Mouse (Mus musculus) limb, embryonic 10.5 days (tissue): ENCODE results near the gene Ophn1. TPM values are rescaled to one million over a fixed set of nuclear protein-coding genes. Genes with fewer than 3 reads are reported as not detected.

Source experiments
- DNase-seq: peaks from one replicate; pipeline ENCODE4 v3.0.0-alpha.2; 2017; ENCODE audit warnings: low spot score
- H3K27ac ChIP-seq: fragments of 300-500 bp; sonication (generic); 2 replicates; pipeline ENCODE4 v1.5.1; 2016; ENCODE audit warnings: mild to moderate bottlenecking
- H3K27me3 ChIP-seq: fragments of 300-500 bp; sonication (generic); 2 replicates; pipeline ENCODE4 v1.6.1; 2016; ENCODE audit warnings: low read depth, mild to moderate bottlenecking; ENCODE audit not compliant: poor library complexity, severe bottlenecking
- H3K36me3 ChIP-seq: fragments of 300-500 bp; sonication (generic); 2 replicates; pipeline ENCODE4 v1.6.1; 2016; ENCODE audit warnings: mild to moderate bottlenecking, moderate library complexity
- H3K4me1 ChIP-seq: fragments of 300-500 bp; sonication (generic); 2 replicates; pipeline ENCODE4 v1.6.1; 2016
- H3K4me3 ChIP-seq: fragments of 300-500 bp; sonication (generic); 2 replicates; pipeline ENCODE4 v1.5.1; 2016; ENCODE audit warnings: mild to moderate bottlenecking, moderate library complexity
- H3K9me3 ChIP-seq: fragments of 300-500 bp; sonication (generic); replicated peaks from 2 replicates; pipeline ENCODE4 v1.6.1; 2016; ENCODE audit warnings: mild to moderate bottlenecking
- WGBS: fragments of 180-500 bp; shearing (Covaris S2); methylation state at CpG from one replicate; pipeline ENCODE4 v1.1.7; 2016; 5-methylcytosine and 5-hydroxymethylcytosine counted together
- polyA plus RNA-seq: library from polyadenylated mRNA; unstranded; fragments of >200 nt; fragmentation: Nextera tagmentation; extraction: Ambion mirVana; gene quantifications from 2 replicates; pipeline ENCODE4 v1.2.1, GENCODE M21; 2016

The Ophn1 gene
- polyA plus RNA-seq, 1 experiment from 2014 or later = 10.0 TPM

DNA sequence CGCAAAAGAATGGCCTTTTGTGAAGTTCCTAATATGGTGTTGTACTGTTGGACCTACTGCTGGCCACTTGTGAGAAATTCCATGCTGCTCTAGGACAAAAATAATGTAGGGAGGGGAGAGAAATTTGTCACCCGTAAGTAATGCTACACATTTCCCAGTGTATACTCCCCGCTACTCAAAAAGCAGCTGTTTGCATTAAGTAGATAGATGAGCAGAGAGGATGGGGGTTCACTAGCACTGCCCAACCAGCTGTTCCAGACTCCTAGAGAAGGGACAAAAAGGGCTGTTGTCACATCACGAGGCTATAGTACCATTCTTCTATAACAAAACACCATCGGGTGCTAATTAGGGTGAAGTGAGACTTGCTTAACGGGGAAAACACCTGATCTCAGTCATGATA lies 15.7 kb downstream of the Ophn1 start:
- WGBS = 77% methylated on average over 6 of the region's 6 CpGs
- H3K27me3 ChIP-seq = peaks cover 77% of the 10 kb centered on the region
- H3K27ac ChIP-seq = no peak overlapping the region
- no peak overlapping the region for H3K4me3 ChIP-seq
- no peak for DNase-seq
- H3K4me1 ChIP-seq = no peaks in the 10 kb centered on the region
- no peaks in the 10 kb centered on the region for H3K36me3 ChIP-seq
- H3K9me3 ChIP-seq = no peaks in the 10 kb centered on the region

DNA sequence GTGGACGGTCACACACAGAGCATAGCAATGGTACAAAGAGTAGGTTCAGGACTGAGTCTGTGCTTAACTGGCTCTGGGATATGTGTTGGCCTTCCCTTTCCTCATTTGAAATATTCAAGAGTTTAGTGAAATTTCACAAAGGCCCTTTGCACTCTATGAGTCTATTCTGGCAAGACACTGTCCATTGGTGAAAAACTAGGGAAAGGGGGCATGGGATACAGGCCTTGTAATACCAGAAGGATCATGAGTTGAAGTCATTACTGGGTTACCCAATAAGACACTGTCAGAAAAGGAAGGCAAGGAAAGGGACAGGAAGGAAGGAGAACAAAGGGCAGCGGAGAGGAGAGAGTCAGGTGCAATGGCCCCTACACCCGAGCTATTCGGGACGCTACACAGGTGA lies 16.7 kb downstream of the Ophn1 start:
- DNase-seq = no peak
- Histone ChIP-seq H3K4me3 (no peak overlapping the region), H3K4me1 (no peaks in the 10 kb centered on the region), H3K9me3 (no peaks in the 10 kb centered on the region), H3K36me3 (no peaks in the 10 kb centered on the region), H3K27ac (no peak overlapping the region), H3K27me3 (peaks cover 78% of the 10 kb centered on the region)
- 91% methylated on average over 5 of the region's 5 CpGs for WGBS

DNA sequence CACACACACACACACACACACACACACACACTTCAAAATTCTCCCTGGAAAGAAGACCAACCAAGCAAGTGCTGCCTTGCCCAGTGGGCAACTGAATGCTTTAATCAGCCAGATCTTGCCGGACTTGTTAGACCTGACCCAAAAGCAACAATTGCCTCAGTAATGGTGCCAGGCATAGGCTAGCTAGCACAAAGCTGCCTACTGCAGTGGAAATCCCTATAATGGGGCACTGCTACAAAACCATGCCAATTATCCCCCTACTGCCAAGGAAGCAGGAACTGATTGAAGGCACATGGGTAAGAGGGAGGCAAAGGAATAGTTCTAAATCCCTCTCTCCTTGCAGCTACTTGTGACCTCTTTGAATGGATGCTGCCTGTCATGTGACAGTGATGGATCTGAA lies 18.8 kb downstream of the Ophn1 start:
- no peaks in the 10 kb centered on the region for H3K36me3 ChIP-seq
- DNase-seq = no peak
- 68% methylated on average over 1 of the region's 1 CpGs for WGBS
- H3K27me3 ChIP-seq = peaks cover 96% of the 10 kb centered on the region
- no peak overlapping the region for H3K27ac ChIP-seq
- H3K4me3 ChIP-seq = no peak overlapping the region
- no peaks in the 10 kb centered on the region for H3K9me3 ChIP-seq
- H3K4me1 ChIP-seq = no peaks in the 10 kb centered on the region

DNA sequence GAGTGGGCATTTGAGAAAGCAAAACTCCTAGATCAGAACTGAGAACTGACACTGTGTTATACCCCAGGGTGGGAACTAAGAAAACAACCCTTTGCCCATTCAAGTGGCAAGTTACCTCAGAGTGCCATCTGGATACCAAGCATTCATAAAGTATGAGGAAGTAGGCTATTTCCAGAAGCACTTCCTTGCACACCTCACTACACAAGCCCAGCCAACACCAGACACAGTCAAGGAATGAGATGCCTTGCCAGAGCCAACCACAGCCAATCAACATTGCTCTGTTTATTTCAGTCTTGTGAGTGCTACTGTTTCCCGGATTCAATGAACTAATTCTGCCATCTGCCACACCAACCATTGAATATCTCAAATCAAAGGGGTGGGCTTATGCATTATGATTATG lies 20.3 kb downstream of the Ophn1 start:
- Histone ChIP-seq H3K9me3 (no peaks in the 10 kb centered on the region), H3K27ac (no peak overlapping the region), H3K4me3 (no peak overlapping the region), H3K27me3 (peaks cover 95% of the 10 kb centered on the region), H3K36me3 (no peaks in the 10 kb centered on the region), H3K4me1 (no peaks in the 10 kb centered on the region)
- DNase-seq = no peak
- 90% methylated on average over 1 of the region's 1 CpGs for WGBS

DNA sequence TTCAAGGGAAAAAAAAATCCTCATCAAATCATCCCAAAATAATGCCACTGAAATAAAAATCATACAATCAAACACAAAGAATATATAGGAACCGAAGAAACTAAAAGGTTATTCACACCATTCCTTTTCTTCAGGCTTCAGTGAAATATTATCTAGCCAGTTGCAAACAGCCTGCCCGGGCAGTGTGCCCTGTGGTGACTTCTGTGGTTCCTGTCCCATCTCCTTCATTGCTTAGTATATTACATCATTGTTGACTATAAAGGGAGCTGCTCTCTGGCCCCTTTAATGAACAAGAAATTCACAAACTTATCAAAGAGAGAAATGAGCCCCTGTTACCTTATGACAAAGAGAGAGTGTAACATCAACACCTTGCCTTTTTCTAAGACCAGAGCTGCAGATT lies 21.1 kb downstream of the Ophn1 start:
- WGBS = 85% methylated on average over 2 of the region's 2 CpGs
- Histone ChIP-seq H3K27ac (no peak overlapping the region), H3K4me3 (no peak overlapping the region), H3K9me3 (no peaks in the 10 kb centered on the region), H3K36me3 (no peaks in the 10 kb centered on the region), H3K4me1 (no peaks in the 10 kb centered on the region), H3K27me3 (peaks cover 94% of the 10 kb centered on the region)
- DNase-seq = no peak

DNA sequence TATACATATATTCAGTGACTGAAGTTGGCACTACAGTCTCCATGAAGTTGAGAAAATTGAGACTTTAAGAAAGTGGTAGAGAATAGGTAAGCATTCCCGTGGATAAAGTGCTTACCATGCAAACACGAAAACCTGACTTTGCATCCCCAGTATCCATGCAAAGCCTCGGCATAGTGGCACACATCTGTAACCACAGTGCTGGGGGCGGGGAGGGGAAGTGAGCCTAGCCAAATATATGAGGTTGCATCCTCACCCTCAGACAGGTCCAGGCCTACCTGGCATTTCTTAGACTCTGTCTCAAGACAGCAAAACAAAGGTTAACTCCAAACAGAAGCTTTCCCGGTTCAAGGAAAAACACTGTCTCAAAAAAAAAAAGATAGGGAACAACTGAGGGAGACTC lies 21.7 kb downstream of the Ophn1 start:
- H3K4me1 ChIP-seq = no peaks in the 10 kb centered on the region
- H3K36me3 ChIP-seq = no peaks in the 10 kb centered on the region
- 83% methylated on average over 5 of the region's 5 CpGs for whole genome bisulfite sequencing
- peaks cover 89% of the 10 kb centered on the region for H3K27me3 ChIP-seq
- no peak overlapping the region for H3K27ac ChIP-seq
- no peaks in the 10 kb centered on the region for H3K9me3 ChIP-seq
- no peak for DNase-seq
- H3K4me3 ChIP-seq = no peak overlapping the region

DNA sequence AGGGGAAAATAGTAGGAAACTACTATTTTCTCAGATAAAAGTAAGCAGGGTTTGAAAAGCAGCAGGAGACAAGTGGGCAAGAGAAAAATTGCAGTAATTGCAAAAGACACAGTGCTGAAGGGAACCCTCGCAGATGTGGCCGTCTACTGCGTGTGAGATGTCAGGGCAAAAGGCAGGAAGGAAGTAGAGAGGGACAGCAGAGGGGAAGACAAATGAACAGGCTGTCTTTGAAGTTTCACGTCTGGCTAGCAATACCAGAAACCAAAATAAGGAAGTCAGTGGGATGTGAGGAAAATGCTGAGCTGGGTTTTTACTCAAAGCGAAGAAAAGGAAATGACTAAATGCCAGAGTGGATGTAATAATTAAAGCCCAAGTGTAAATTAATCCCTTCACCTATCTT lies 30.7 kb downstream of the Ophn1 start:
- Histone ChIP-seq H3K4me1 (no peaks in the 10 kb centered on the region), H3K4me3 (no peak overlapping the region), H3K27ac (no peak overlapping the region), H3K36me3 (no peaks in the 10 kb centered on the region), H3K27me3 (peaks cover 85% of the 10 kb centered on the region), H3K9me3 (no peaks in the 10 kb centered on the region)
- WGBS = 39% methylated on average over 5 of the region's 5 CpGs
- DNase-seq = no peak

DNA sequence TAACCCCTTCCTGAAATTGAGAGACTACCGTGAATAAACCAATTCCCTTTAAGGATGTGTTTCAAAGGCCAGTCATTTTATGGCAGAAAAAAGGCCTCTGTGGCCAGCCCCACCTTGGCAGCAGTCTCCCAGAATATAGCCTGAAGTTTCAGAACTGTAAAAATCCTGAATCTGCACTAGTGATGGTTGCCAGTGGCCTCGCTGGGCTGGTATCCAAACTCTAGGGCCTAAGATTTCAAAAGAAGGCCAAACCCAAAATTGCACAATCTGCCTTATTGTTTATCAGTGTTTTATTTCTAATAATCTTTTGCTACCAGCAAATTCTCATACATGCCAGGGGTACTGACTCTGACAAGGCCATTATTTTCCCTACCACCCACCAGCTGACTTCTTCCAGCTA lies 34.8 kb downstream of the Ophn1 start:
- Histone ChIP-seq H3K36me3 (no peaks in the 10 kb centered on the region), H3K4me1 (no peaks in the 10 kb centered on the region), H3K9me3 (no peaks in the 10 kb centered on the region), H3K27me3 (peaks cover 86% of the 10 kb centered on the region), H3K27ac (no peak overlapping the region), H3K4me3 (no peak overlapping the region)
- no peak for DNase-seq
- WGBS = 90% methylated on average over 2 of the region's 2 CpGs

DNA sequence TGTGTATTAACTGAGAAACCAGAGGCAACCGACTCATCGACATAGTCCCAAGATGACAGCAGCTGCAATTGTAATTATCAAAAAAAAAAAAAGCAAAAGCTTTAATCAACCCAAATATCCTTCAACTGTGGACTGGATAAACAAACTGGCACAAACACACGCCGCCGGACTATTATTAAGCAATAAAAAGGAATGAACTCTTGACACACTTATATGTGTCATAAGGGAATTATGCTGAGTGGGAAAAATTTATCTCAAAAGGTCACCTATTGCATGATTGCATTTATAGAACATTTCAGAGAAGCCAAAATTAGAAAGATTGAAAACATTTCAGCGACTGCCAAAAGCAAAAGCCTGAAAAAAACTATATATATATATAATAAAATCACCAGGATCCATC lies 40.0 kb downstream of the Ophn1 start:
- Histone ChIP-seq H3K4me3 (no peak overlapping the region), H3K27me3 (peaks cover 82% of the 10 kb centered on the region), H3K27ac (no peak overlapping the region), H3K9me3 (no peaks in the 10 kb centered on the region), H3K4me1 (no peaks in the 10 kb centered on the region), H3K36me3 (no peaks in the 10 kb centered on the region)
- no peak for DNase-seq
- 90% methylated on average over 6 of the region's 6 CpGs for WGBS

DNA sequence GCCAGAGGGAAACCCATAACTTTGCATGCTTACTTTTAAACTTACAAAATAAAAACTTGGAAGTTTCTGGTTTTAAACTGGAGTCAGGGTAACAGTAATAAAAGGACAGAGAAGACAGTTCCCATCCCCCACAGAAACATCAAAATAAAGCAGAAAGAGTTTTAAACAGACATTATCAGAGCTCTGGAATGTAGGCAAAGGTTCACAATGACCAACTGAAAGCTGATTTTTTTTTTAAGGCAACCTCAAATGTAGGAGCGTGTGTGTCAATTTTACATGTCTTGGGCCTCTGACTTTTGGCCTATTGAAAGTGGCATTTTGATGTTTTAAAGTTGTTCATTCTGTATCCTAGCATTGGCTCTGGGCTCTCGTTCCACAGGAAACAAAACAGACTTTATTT lies 49.2 kb downstream of the Ophn1 start:
- DNase-seq = no peak
- H3K36me3 ChIP-seq = no peaks in the 10 kb centered on the region
- H3K4me1 ChIP-seq = no peaks in the 10 kb centered on the region
- no peaks in the 10 kb centered on the region for H3K9me3 ChIP-seq
- no peak overlapping the region for H3K27ac ChIP-seq
- no peak overlapping the region for H3K4me3 ChIP-seq
- WGBS = 86% methylated on average over 2 of the region's 2 CpGs
- peaks cover 56% of the 10 kb centered on the region for H3K27me3 ChIP-seq

DNA sequence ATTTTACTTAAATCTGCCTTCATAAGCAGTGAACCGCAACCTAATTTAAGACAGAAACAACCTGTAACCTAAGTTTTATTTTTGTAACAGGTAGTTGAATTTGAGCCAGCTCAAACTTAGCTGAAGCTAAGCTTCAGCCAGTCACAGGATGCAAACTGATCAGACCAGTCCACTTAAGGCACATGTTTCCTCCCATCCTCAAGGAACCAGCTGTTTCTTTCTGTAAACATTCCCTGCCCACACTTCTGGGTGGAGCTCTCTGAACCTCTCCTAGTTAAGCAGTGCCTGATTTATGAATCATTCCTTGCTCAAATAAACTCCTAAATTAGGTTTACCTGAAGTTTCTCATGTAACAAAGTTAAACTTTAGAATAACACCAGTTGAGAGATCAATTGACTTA lies 54.8 kb downstream of the Ophn1 start:
- peaks cover 40% of the 10 kb centered on the region for H3K27me3 ChIP-seq
- H3K9me3 ChIP-seq = no peaks in the 10 kb centered on the region
- DNase-seq = no peak
- WGBS = 100% methylated on average over 1 of the region's 1 CpGs
- no peak overlapping the region for H3K4me3 ChIP-seq
- H3K4me1 ChIP-seq = no peaks in the 10 kb centered on the region
- no peaks in the 10 kb centered on the region for H3K36me3 ChIP-seq
- H3K27ac ChIP-seq = no peak overlapping the region

DNA sequence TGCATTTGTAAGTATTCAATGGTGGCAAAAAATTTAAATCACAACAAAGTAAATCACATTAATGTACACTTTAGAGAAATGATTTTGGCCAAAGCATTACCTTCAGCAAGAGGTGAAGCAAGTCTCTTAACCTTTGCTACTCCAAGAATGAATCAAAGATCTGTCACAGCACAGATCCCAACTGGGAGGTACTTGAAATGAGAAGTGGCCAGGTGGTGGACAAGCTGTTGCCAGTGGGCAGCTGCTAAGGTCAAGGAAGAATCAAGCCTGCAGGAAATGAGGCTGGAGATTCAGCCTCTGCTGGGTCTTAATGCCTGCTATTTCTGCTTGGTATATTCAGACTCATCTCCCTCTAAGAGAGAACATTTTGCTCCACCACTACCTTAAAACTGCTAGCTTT lies 87.0 kb downstream of the Ophn1 start:
- Histone ChIP-seq H3K4me1 (no peaks in the 10 kb centered on the region), H3K27me3 (peaks cover 45% of the 10 kb centered on the region), H3K36me3 (no peaks in the 10 kb centered on the region), H3K4me3 (no peak overlapping the region), H3K27ac (no peak overlapping the region), H3K9me3 (no peaks in the 10 kb centered on the region)
- no peak for DNase-seq

DNA sequence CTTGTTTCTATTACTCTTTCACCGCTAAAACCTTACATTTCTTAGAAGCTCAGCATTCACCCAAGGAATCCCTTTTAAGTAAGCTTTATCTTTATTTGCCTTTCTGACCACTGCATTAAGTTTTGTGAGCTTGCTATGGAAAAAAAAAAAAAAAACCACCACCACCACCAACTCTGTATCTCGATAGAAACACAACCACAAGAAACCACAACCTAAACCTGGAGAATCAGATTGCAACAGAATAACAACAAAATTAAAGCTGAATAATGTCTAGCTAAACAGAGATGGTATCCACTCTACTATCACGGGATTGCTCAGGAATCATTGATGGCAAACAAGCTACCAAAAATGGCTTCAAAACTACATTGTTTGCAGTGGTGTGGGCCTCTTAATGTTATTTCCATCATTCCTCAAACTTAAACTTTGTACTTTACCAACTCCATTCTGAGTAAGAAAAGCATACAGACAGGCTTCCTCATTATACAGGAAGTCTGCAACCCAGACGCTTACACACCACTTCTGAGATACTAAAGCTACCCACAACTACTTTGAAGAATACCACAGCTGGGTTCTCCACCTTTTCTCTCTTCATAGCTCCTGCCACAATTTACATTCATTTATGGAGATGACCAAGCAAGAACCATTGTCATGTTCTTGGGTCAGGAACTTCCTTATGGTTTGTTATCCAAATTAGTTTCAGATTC lies 116.4 kb downstream of the Ophn1 start:
- no peaks in the 10 kb centered on the region for H3K36me3 ChIP-seq
- peaks cover 7% of the 10 kb centered on the region; the same call in 1 of the 2 replicates for H3K27me3 ChIP-seq
- no peaks in the 10 kb centered on the region for H3K9me3 ChIP-seq
- no peak overlapping the region for H3K27ac ChIP-seq
- 89% methylated on average over 4 of the region's 4 CpGs for WGBS
- no peaks in the 10 kb centered on the region for H3K4me1 ChIP-seq
- H3K4me3 ChIP-seq = no peak overlapping the region
- DNase-seq = no peak

DNA sequence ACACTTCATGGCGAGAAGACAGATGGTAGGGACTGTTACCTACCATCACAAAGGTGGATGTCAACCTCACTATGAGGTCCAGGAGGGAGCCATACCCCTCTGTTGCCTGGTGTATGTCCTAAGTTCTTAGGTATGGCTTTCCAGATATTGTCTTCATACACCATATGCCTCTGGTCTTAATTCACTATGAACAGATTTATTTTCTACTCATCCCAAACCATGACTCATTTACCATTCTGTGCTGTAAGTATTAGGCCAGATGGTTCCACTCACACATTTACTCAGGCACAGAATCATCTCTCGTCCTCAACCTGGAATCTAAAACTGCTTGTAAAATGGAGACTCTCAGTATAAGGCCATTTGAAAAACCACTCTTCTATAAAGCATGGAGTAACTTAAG lies 135.7 kb downstream of the Ophn1 start:
- no peaks in the 10 kb centered on the region for H3K9me3 ChIP-seq
- H3K27me3 ChIP-seq = peaks cover 51% of the 10 kb centered on the region
- DNase-seq = no peak
- no peaks in the 10 kb centered on the region for H3K4me1 ChIP-seq
- H3K4me3 ChIP-seq = no peak overlapping the region
- H3K36me3 ChIP-seq = no peaks in the 10 kb centered on the region
- WGBS = 82% methylated on average over 2 of the region's 2 CpGs
- no peak overlapping the region for H3K27ac ChIP-seq
